Mouse (Mus musculus) cortical plate, adult 2 months (tissue): ENCODE measurements around the gene Ccdc137.

Experiments
- CTCF ChIP-seq: fragments of 200-500 bp; IDR thresholded peaks from 2 replicates; pipeline ENCODE4 v1.5.1; 2011; ENCODE audit warnings: mild to moderate bottlenecking, control low read depth, low read length; ENCODE audit not compliant: insufficient read depth; ENCODE audit errors: extremely low read depth
- POLR2A ChIP-seq: fragments of 200-500 bp; IDR thresholded peaks from 2 replicates; pipeline ENCODE4 v1.6.1; 2011; ENCODE audit warnings: mild to moderate bottlenecking, low read length, control low read depth; ENCODE audit not compliant: insufficient read depth; ENCODE audit errors: extremely low read depth

DNA sequence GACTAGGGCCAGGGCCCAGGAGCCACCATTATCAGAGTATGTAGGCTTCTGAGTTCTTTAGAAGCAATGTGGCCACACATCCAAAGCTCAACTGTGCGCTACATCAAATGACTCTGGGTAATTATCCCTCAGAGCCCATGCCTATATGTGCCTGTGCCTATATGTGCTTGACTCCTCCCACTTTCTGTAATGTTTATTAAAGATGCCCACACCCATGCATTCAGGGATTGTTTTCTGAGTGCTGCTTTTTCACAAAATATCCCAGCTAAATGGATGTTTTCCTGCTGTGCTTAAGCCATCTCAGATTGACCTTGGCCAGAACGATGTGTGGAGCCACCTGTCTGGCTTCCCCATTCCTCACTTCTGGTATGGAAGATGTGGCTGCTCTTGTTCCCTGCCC lies 5.6 kb downstream of the Ccdc137 start:
- TF ChIP-seq CTCF = no peak
- TF ChIP-seq POLR2A = no peak
